Mouse (Mus musculus) ES-E14 (cell line): ENCODE results near the gene Entpd3.

ENCODE experiments used
- CHD2 ChIP-seq: IDR thresholded peaks from 2 replicates; pipeline ENCODE4 v1.6.1; 2014; ENCODE audit warnings: mild to moderate bottlenecking, low read depth, low read length, inconsistent platforms
- MAFK ChIP-seq: IDR thresholded peaks from 2 replicates; pipeline ENCODE4 v1.6.1; 2014; ENCODE audit warnings: mild to moderate bottlenecking, low read depth, low read length, inconsistent platforms; ENCODE audit not compliant: insufficient read depth
- ZC3H11A ChIP-seq: IDR thresholded peaks from 2 replicates; pipeline ENCODE4 v1.6.1; 2012; ENCODE audit warnings: low read depth, mild to moderate bottlenecking, inconsistent platforms, low read length, borderline replicate concordance
- ZNF384 ChIP-seq: IDR thresholded peaks from 2 replicates; pipeline ENCODE4 v1.6.1; 2012; ENCODE audit warnings: low read depth, low read length, inconsistent platforms

DNA sequence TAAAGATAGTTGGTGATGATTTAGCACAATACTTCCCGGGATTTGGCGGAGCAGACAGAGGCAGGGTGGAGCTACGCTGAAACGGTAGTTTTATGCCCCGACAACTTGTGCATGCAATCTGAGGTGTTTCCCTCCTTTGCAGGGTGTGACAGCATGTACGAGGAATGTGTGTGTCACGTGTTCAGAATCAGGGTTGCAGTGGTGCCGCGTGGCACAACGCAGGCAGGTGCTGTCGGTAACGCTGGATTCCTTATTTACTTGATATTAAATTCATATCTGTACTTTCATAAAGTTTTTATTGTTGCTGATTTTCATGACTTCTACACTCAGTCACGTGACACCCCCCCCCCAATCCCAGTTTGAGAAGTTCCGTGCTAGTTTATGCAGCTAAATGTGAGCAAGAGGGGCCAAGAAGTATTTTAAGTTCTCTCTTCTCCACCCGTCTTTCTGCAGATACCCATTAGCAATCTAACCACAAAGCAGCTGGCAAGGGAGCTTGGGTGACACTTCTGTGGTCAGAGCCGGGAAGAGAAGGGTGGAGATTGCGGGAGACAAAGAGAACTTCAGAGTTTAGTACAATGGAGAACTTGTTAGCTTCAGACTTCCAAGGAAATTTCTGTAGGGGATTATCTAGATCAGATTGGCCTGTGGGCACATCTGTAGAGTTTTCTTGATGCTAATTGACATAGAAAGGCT lies 10.7 kb upstream of the Entpd3 start:
- TF ChIP-seq MAFK (no peak), CHD2 (no peak), ZNF384 (no peak), ZC3H11A (no peak)
